Mouse (Mus musculus) gastrocnemius, postnatal 36 days (tissue): ENCODE data around the gene Ptpn5. TPM values are rescaled to one million over a fixed set of nuclear protein-coding genes. Genes with fewer than 3 reads are reported as not detected.

Experiments used
- DNase-seq, 2 experiments: peaks; one replicate each; pipeline ENCODE4 v3.0.0; 2022
- intact Hi-C: fragments of 180-260 bp; cut with DNase I; formaldehyde crosslinking; loops from one replicate; pipeline ENCODE4 v1.15.1; 2025
- total RNA-seq, 2 experiments: library from RNA; stranded (reverse); gene quantifications; 2 replicates each; pipeline ENCODE4 v1.2.3; 2021

Gene Ptpn5
- total RNA-seq, 2 experiments from 2014 or later: not detected

DNA sequence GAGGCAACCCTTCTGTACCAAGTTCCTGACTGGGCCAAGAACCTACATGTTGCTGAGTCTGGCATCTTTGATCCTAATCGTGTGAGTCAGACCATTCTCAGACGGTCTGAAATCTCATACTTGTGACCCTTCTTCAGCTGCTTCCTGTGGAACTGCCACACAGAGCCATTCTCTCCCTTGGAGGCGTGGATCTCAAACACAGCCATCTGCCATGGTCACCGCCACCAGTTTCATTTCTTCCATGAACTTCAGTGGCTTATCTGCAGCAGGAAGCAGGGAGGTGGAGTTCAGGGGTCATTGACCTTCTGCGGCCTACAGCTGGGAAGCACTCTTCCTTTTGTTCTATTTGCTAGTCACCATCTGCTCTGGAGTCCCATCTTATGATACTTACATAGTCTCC, 65.6 kb downstream of the Ptpn5 start:
- DNase-seq: no peak

DNA sequence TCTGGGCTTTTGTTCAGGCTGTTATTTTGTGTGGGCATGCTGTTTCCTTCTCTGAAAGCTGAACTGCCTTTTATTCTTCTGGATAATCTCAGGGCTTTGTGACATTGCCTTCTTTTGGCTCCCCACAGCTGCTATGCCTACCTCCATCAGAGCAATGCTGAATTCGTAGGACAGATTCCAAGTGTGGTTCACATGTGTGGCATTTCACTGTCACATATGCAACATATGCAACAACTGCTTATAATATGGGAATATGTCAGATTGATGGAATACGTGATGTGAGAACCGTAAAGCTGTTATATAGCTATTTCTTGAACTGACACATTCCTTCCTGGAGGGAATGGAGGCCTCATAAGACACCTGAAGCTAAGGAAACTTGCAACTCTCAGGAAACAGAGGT, 66.5 kb downstream of the Ptpn5 start:
- no peak for DNase-seq
- intact Hi-C loops: no loop called here

More for the DNA sequence above, 65.6 kb downstream of the Ptpn5 start:
- intact Hi-C loops: no loop called here

DNA sequence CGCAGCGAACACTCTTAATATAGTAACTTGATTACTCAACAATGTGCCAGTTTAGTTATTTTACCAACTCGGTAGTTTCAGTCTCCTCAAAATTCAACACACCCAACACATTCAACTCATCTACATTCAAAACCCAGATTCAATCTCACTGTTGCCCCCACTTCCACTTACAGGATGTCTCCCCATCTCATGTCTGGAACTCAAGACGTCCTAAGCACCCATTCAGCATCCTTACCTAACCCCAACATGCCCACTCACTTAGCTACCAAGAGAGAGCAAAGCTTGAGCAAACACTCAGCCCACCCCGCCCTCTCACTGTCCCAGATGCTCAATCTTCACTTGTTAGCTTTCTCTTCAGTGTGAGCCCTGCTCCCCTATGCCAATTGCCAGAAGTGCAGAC, 71.9 kb downstream of the Ptpn5 start:
- intact Hi-C loops: no loop called here
- DNase-seq: no peak

DNA sequence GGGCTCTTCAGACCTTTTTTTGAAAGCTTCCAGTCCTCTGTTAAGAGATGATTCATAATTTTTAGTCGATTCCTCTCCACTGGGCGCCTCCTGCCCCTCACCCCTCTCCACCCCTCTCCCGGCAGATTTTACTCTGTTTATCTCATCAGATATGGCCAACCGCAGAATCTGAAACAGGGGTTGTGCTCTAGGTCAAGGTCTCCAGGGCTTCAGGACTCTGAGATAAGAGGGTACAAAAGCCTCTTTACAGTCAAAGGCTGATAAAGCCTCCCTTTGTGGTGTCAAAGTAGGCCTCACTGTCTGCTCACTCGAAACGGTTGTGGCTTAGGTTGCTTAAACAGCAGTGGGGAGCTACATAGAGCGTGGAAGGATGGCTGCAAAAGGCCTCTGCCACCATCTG, 74.1 kb downstream of the Ptpn5 start:
- no peak for DNase-seq
- intact Hi-C loops: no loop called here

DNA sequence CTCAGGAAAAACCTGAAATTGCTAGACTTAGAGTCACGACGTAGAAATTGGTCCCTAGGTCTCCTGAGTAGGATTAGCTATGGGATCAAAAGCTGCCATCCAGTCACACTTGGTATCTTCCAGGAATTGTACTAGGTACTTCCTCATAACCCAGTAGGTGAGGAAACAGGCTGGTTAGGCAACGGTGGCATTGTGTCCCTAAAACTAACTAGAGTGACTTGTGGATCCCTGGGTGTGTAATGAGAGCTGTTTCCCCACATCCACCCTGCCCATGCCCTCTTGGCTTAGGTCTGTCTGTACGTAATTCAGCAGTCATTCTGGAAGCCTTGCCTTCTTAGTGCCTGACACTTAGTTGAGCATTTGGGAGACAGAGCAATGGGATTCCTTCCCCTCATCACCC, 77.2 kb downstream of the Ptpn5 start:
- intact Hi-C loops: no loop called here
- DNase-seq: no peak

DNA sequence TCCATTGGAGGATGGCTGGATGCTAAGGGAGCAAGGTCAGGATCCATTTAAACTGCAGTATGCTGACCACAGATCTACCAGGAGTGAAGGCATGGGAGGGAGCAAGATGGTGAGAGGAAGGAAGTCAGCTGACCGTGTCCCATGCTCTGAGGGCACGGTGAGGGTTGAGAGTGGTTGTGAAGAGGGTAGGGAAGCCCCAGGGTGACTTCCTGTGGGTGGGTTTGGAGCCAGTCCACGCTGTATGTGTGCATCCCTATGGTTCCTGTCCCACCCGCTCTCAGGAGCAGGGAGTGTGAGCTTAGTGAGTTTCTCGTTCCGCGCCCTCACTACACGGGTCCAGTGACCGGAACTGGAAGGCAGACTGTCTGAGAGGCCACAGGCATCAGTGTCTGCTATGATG, 77.7 kb downstream of the Ptpn5 start:
- intact Hi-C loops: no loop called here
- DNase-seq: no peak

DNA sequence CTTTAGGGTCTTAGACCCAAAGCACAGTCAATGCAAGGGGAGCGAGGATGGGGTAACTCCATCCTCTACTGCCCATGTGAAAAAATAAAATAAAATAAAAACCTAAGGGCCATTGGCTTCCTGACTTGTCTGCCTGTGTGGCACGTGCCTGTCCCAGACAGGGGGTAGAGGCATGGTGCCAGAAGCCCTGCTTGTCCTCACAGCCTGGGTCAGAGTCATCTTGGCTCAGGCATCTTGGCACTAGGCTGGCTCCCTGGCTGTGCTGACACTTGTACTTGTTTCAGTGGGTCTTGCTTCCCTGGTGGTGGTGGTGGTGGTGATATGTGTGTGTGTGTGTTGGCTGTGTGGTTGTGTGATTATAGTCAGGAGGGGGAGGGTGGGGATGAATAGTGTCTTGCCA, 78.8 kb downstream of the Ptpn5 start:
- intact Hi-C loops: no loop called here
- DNase-seq: no peak

DNA sequence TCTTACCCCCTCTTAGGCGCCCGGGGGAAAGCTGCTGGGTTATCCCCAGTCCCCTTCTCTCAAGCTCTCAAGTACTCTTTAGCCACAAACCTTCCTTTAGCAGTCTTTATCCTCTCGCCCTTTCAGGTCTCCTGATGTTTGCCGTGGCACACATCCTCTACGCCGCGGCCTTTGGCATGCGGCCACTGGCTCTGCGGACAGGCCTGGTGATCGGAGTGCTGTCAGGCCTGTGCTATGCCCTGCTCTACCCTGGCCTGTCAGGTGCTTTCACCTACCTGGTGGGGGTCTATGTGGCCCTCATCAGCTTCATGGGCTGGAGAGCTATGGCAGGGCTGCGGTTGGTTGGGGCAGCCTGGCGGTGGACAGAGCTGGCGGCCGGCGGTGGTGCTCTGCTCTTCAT, 80.2 kb downstream of the Ptpn5 start:
- intact Hi-C loops: no loop called here
- no peak for DNase-seq

DNA sequence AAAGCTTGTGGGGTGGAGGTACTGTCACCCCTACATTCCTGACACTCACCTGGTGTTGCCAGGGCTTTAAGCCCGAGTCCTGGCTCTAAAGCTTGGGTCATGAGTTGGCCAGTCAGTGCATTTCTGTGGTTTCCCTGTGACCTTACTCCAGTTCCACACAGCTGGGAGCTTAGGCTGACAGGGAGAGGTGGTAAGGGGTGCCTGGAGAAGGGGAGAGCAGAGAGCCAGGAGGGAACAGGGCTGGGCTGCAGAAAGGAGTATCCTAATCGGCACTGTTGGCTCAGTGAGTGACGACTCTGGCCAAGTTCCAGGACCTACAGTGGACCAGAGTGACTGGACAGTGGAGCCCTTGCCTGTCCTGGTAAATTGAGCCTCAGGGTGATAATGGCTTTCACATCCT, 81.2 kb downstream of the Ptpn5 start:
- peak; percentile 29 to 54 for DNase-seq
- intact Hi-C loops: no loop called here

DNA sequence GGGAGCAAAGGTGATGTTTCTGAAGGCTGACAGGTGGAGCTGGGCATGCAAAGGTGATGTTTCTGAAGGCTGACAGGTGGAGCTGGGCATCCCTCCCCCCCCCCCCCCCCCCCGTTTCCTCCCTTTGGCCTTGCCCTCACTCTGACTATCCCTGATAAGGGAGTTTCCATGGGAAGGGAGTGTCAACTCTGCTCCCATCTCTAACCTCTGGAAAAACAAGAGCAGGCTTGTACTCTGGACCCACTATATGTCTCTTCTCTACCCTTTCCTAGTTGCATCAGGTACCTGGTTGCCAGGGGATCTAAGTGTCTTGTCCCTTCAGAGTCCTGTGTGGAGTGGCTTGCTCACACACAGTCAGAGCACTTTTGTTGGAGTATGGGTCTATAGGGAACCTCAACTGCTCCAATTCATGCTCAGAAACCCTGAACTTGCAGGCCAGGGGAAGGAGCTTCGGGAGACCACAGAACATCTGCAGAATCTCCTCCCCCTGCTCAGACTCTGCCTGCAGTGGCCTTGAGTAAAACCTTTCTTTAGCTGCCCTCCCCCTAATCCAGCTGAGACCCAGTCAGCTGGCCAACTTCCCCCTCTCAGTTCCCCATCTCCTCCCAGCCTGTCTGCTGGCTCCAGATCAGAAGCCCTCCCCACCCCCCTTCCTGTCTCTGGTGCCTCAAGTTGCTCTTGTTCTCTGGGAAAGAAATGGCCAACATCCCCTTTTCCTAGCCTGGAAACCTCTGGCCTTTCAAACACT, 81.9 kb downstream of the Ptpn5 start:
- peak; percentile 25 to 48 for DNase-seq

DNA sequence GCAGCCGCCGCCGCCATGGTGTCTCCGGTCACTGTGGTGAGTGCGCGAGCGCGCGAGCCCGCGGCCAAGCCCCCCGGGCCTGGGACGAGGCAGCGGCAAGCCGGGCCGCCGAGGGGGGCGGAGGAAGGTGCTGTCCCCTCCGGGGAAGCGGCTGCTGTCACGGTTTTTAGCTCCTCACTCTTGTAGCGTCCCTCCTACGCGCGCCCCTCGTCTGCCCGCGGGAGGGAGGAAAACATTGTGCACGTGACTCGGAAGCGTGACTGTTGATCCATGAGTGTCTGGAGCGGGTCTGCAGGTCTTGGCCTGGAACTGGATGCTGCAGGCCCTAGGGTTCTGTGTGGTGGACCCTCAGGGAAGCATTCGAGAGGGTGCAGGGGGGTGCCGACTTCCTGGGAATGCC, 82.7 kb downstream of the Ptpn5 start:
- no peak for DNase-seq
- intact Hi-C loops: no loop called here

More for the DNA sequence above, 81.9 kb downstream of the Ptpn5 start:
- intact Hi-C loops: no loop called here

DNA sequence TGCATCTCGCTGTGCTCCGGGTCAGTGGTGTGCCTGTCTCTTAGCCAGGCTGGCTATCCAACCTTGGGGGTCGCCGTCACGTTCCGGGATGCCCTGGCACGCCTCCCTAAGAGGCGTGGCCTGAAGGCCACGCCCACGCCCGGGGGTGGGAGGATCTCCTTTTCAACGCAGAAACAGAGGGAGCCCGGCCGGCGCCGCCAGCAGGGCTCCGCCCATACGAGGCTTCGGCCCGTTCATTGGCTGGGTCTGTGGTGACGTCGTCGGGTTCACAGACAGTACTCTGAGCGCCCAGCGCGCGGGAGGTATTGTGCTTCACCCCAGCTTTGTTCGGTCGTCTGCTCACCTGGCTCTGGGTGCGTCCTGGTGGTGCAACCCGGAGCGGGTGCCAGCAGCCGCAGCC, 83.1 kb downstream of the Ptpn5 start, which contains the start of gene Tmem86a:
Gene Tmem86a (plus strand): TSS at position 236 of the 400 bp plus-strand sequence.
- intact Hi-C loops: no loop called here
- DNase-seq: peak; percentile 88 to 91

DNA sequence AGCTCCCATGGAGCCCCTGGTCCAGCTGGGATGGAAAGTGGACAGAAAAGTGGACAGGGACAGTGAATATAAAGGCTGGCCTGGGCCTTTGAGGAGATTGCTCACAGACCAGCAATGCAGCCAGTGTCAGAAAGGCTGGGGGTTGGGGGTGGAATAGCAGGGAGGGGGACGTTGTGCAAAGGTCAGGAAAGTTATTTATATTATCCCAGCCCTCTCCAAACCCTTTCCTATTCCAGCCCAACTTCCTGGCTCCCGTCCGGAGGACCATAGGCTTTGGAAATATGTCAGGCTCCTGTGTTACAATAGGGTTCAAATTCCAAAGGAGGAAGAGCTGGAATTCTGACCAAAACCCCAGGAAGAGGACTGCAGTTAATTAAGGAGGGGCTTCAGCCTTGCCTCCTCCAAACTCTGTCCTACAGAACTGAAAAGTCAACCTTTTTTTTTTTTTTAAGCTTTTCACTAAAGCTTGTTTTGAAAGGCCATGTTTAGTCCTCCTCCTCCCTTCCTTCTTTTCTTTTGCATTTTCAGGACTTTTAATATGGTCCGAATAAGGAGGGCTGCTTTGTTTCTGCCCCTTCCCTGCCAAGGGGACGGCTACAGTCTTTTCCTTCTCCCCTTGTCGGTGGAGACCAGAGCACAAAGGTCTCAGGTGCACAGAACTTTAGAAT, 90.5 kb downstream of the Ptpn5 start:
- intact Hi-C loops: no loop called here
- DNase-seq: no peak

DNA sequence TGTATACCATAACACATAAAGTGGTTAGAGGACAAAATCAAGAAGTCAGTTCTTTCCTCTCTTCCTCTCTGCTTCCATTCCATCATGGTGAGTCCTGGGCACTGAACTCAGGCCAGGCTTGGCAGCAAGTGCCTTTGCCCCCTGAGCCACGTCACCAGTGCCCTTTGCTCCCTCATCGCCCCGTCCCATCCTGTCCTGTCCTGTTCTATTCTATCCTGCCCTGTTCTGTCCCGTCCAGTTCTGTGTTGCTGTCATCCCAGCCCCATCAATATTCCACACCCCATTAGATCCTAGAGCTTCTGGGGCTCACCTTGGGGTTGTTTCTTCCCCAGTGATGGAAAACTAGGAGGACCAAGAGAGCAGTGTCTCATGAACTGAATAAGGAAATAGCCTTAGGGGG, 91.4 kb downstream of the Ptpn5 start:
- DNase-seq: no peak
- intact Hi-C loops: no loop called here

DNA sequence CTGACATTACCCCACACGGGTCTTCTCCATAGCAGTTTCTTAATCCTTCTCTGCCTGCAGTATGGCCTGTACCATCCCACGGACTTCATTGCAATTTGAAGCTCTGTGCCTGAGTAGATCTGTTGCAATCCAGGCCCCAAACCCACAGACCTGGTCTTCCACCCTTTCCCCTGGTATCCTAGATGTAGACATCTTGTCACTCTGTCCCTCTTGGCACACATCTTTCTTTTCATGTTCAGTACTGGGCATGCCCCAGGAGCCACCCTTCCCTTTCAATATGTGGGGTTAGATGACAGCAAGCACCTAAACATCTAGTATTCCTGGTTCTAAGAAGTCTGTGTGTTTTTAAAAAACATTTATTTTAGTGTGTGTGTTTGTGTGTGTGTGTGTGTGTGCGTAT, 91.8 kb downstream of the Ptpn5 start:
- no peak for DNase-seq
- intact Hi-C loops: no loop called here

DNA sequence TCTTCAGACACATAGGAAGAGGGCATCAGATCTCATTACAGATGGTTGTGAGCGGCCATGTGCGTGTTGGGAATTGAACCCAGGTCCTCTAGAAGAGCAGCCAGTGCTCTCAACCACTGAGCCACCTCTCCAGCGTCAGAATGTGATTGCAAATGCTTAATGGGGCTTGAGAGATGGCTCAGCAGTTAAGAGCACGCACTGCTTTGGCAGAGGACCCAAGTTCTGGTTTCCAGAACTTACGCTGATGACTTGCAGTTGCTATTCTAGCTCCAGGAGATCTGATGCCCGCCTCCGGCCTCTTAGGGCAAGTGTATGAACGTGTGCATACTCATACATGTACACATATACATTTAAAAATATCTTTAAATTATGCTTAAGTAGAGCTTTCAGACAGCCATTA, 98.1 kb downstream of the Ptpn5 start:
- DNase-seq: no peak
- intact Hi-C loops: no loop called here

DNA sequence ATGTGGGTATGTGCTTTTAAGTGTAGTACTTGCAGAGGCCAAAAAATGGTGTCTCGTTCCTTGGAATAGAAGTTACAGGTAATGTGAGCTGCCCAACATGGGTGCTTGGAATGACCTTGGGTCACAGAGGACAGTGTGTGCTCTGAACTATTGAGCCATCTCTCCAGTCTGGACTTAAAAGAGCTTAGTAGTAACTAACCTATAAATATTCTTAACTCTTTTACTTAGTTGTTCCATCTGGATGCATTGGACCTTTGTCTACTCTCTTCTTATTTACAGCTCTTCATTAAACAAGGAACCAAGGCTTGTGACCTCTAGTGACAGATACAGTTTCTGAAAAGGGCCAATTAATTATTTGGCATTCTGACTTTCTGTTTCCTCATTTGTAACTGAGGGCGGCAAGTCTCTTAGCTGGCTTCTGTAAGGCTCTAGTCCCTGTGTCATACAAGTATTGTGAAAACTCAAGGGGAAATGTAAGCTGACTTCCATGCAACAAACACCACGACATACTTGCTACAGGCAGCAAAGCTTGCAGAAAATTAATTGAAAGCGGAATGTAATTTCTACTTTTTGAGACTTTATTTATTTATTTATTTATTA, 98.6 kb downstream of the Ptpn5 start:
- intact Hi-C loops: no loop called here
- no peak for DNase-seq

DNA sequence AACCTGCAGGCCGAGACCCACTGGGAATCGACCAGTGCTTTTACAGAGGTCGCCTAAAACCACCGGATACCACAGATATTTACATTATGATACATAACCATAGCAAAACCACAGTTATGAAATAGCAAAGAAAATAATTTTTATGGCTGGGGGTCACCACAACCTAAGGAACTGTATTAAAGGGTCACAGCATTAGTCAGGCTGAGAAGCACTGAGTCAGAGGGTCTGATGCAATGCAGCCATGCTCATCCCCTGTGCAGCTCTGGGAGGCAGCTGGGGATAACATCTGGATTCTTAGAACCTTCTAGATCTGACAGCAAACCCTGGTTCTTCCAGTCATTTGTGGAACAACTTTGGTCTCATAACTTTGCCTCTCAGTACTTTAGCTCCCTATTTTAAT, 102.1 kb downstream of the Ptpn5 start:
- no peak for DNase-seq
- intact Hi-C loops: no loop called here

DNA sequence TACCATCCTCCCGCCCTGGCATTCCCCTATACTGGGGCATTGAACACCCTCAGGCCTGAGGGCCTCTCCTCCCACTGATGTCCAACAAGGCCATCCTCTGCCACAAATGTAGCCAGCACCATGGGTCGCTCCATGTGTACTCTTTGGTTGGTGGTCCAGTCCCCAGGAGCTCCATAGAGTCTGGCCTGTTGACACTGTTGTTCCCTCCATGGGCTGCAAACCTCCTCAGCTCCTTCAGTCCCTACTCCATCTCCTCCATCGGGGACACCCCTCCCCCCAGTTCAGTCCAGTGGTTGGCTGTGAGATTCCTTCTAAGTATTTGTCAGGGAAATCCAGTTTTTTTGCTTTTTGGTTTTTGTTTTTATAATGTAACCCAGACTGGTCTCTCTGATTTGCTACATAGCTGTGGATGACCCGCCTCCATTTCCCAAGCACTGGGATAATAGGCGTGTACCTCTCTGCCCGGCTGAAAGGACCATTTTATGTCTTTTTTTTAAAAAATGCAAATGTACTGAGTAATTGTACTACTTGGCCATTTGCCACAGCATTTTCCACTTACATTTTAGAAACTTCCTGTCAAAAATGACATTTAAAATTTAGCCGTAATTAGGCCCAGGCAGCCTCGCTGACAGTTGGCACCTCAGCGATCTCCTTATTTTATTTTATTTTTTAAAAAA, 102.8 kb downstream of the Ptpn5 start:
- intact Hi-C loops: no loop called here

More for the DNA sequence above, 102.8 kb downstream of the Ptpn5 start:
- no peak for DNase-seq
